Mouse (Mus musculus) neural tube, embryonic 10.5 days (tissue): ENCODE measurements around the gene Sf3a1.

ENCODE experiments used
- DNase-seq: peaks from one replicate; pipeline ENCODE4 v3.0.0-alpha.2; 2017; ENCODE audit warnings: low spot score; ENCODE audit errors: extremely low spot score

Sf3a1 gene

GRCm38 (mm10) chr11:4214572-4214971 is 54.4 kb downstream of the Sf3a1 start:
- no peak for DNase-seq

- no peak for DNase-seq
Measured at GRCm38 (mm10) chr11:4215061-4215460, 54.9 kb downstream of the Sf3a1 start.

- no peak for DNase-seq
Measured at GRCm38 (mm10) chr11:4216248-4217000, 56.3 kb downstream of the Sf3a1 start.

GRCm38 (mm10) chr11:4217914-4218629 is 57.9 kb downstream of the Sf3a1 start, which contains the start of gene Castor1:
Gene Castor1 (plus strand): TSS chr11:4218225.
- peak; percentile 80 for DNase-seq

- no peak for DNase-seq
Measured at GRCm38 (mm10) chr11:4218637-4219036, 58.5 kb downstream of the Sf3a1 start.

- DNase-seq, result peak; percentile 43
Measured at GRCm38 (mm10) chr11:4219317-4219751, 59.2 kb downstream of the Sf3a1 start.

GRCm38 (mm10) chr11:4219908-4220307 is 59.8 kb downstream of the Sf3a1 start:
- DNase-seq, result no peak

- DNase-seq, result peak; percentile 78
Measured at GRCm38 (mm10) chr11:4220443-4221400, 60.6 kb downstream of the Sf3a1 start.

GRCm38 (mm10) chr11:4222046-4222950 is 62.1 kb downstream of the Sf3a1 start:
- no peak for DNase-seq

GRCm38 (mm10) chr11:4223393-4224188 is 63.4 kb downstream of the Sf3a1 start:
- DNase-seq, result no peak

- no peak for DNase-seq
Measured at GRCm38 (mm10) chr11:4224223-4224622, 64.1 kb downstream of the Sf3a1 start.

GRCm38 (mm10) chr11:4226569-4227325 is 66.6 kb downstream of the Sf3a1 start:
- no peak for DNase-seq

GRCm38 (mm10) chr11:4228463-4228862 is 68.3 kb downstream of the Sf3a1 start:
- DNase-seq, result no peak

GRCm38 (mm10) chr11:4229841-4230240 is 69.7 kb downstream of the Sf3a1 start:
- no peak for DNase-seq

- no peak for DNase-seq
Measured at GRCm38 (mm10) chr11:4231435-4231834, 71.3 kb downstream of the Sf3a1 start.
